Mouse (Mus musculus) cortical plate, adult 2 months (tissue): ENCODE measurements around the gene Dgkz.

ENCODE experiments used
- CTCF ChIP-seq: fragments of 200-500 bp; IDR thresholded peaks from 2 replicates; pipeline ENCODE4 v1.5.1; 2011; ENCODE audit warnings: mild to moderate bottlenecking, control low read depth, low read length; ENCODE audit not compliant: insufficient read depth; ENCODE audit errors: extremely low read depth
- POLR2A ChIP-seq: fragments of 200-500 bp; IDR thresholded peaks from 2 replicates; pipeline ENCODE4 v1.6.1; 2011; ENCODE audit warnings: mild to moderate bottlenecking, low read length, control low read depth; ENCODE audit not compliant: insufficient read depth; ENCODE audit errors: extremely low read depth

GRCm38 (mm10) chr2:91966367-91966766, 9.3 kb downstream of the Dgkz start:
- TF ChIP-seq CTCF (no peak), POLR2A (no peak)
